Mouse (Mus musculus) limb, embryonic 14.5 days (tissue): ENCODE results near the gene Col26a1. TPM values are rescaled to one million over a fixed set of nuclear protein-coding genes. Genes with fewer than 3 reads are reported as not detected.

Source experiments
- ATAC-seq: fragments of 200-750 bp; cut with Nextera tagmentation; 2 replicates; pipeline ENCODE4 v1.8.0; 2017; ENCODE audit warnings: low read depth, moderate number of reproducible peaks, moderate TSS enrichment; ENCODE audit not compliant: low FRiP score
- DNase-seq: peaks from one replicate; pipeline ENCODE4 v3.0.0-alpha.2; 2015; ENCODE audit warnings: low spot score
- H3K27ac ChIP-seq: fragments of 300-500 bp; sonication (generic); replicated peaks from 2 replicates; pipeline ENCODE4 v1.5.1; 2014; ENCODE audit warnings: low read depth, mild to moderate bottlenecking, low read length, moderate library complexity, mixed read lengths
- H3K27me3 ChIP-seq: fragments of 300-500 bp; sonication (generic); 2 replicates; pipeline ENCODE4 v1.6.1; 2014; ENCODE audit warnings: low read length, mixed read lengths; ENCODE audit not compliant: control insufficient read depth, insufficient read depth
- H3K36me3 ChIP-seq: fragments of 300-500 bp; sonication (generic); 2 replicates; pipeline ENCODE4 v1.6.1; 2014; ENCODE audit warnings: mild to moderate bottlenecking, low read length, moderate library complexity, mixed read lengths; ENCODE audit not compliant: control insufficient read depth, insufficient read depth
- H3K4me1 ChIP-seq: fragments of 300-500 bp; sonication (generic); 2 replicates; pipeline ENCODE4 v1.6.1; 2014; ENCODE audit warnings: antibody characterized with exemption, low read length, mixed read lengths; ENCODE audit not compliant: control insufficient read depth, insufficient read depth
- H3K4me2 ChIP-seq: fragments of 300-500 bp; sonication (generic); replicated peaks from 2 replicates; pipeline ENCODE4 v1.6.1; 2014; ENCODE audit warnings: low read depth, mild to moderate bottlenecking, low read length, moderate library complexity; ENCODE audit not compliant: severe bottlenecking
- H3K4me3 ChIP-seq: fragments of 300-500 bp; sonication (generic); replicated peaks from 2 replicates; pipeline ENCODE4 v1.5.1; 2014; ENCODE audit warnings: low read length
- H3K9ac ChIP-seq: fragments of 300-500 bp; sonication (generic); 2 replicates; pipeline ENCODE4 v1.6.1; 2014; ENCODE audit warnings: mild to moderate bottlenecking, low read depth, low read length, moderate library complexity; ENCODE audit not compliant: severe bottlenecking
- H3K9me3 ChIP-seq: fragments of 300-500 bp; sonication (generic); 2 replicates; pipeline ENCODE4 v1.6.1; 2016; ENCODE audit warnings: low read length; ENCODE audit not compliant: control insufficient read depth
- POLR2A ChIP-seq: fragments of 200-500 bp; IDR thresholded peaks from 2 replicates; pipeline ENCODE4 v1.8.0; 2012; ENCODE audit warnings: inconsistent platforms, mild to moderate bottlenecking, moderate library complexity, borderline replicate concordance; ENCODE audit not compliant: insufficient read depth, insufficient read length; ENCODE audit errors: extremely low read depth
- WGBS: fragments of 180-500 bp; shearing (Covaris S2); extraction: QIAGEN DNeasy Blood & Tissue Kit; methylation state at CpG from one replicate; pipeline ENCODE4 v1.1.7; 2014; 5-methylcytosine and 5-hydroxymethylcytosine counted together
- polyA plus RNA-seq, 2 experiments: library from polyadenylated mRNA; depleted of rRNA in 1 of 2; stranded (reverse) in 1 of 2; unstranded in 1 of 2; fragments of >200 nt; fragmentation: Nextera tagmentation in 1 of 2; extraction: Ambion mirVana in 1 of 2; gene quantifications; 2 replicates each; pipeline versions ENCODE4 v1.2.1 to v1.2.3; 2012 to 2014

The Col26a1 gene
- polyA plus RNA-seq, 2 experiments = 85.5 to 219 TPM

- H3K4me2 ChIP-seq = no peak overlapping the region
- no peaks in the 10 kb centered on the region for H3K4me1 ChIP-seq
- H3K9ac ChIP-seq = no peak overlapping the region
- ATAC-seq = no peak
- no peaks in the 10 kb centered on the region for H3K27me3 ChIP-seq
- H3K27ac ChIP-seq = no peak overlapping the region
- WGBS = 46% methylated on average over 8 of the region's 8 CpGs
- no peak overlapping the region for H3K4me3 ChIP-seq
- no peaks in the 10 kb centered on the region for H3K36me3 ChIP-seq
- no peak for TF ChIP-seq POLR2A
- H3K9me3 ChIP-seq = no peaks in the 10 kb centered on the region
- no peak for DNase-seq
Observed at GRCm38 (mm10) chr5:136704151-136704550, 178.9 kb downstream of the Col26a1 start.

- WGBS = 35% methylated on average over 3 of the region's 3 CpGs
- Histone ChIP-seq H3K9ac (no peak overlapping the region), H3K9me3 (no peaks in the 10 kb centered on the region), H3K27me3 (no peaks in the 10 kb centered on the region), H3K4me2 (no peak overlapping the region), H3K27ac (no peak overlapping the region), H3K4me3 (no peak overlapping the region), H3K36me3 (no peaks in the 10 kb centered on the region), H3K4me1 (no peaks in the 10 kb centered on the region)
- ATAC-seq (no peak), DNase-seq (peak; percentile 56)
- TF ChIP-seq POLR2A = no peak
Observed at GRCm38 (mm10) chr5:136703751-136704150, 179.3 kb downstream of the Col26a1 start.

GRCm38 (mm10) chr5:136702159-136702725, 180.8 kb downstream of the Col26a1 start:
- ATAC-seq = no peak
- Histone ChIP-seq H3K27me3 (no peaks in the 10 kb centered on the region), H3K4me1 (no peaks in the 10 kb centered on the region), H3K27ac (no peak overlapping the region), H3K9me3 (no peaks in the 10 kb centered on the region), H3K4me2 (no peak overlapping the region), H3K4me3 (no peak overlapping the region), H3K9ac (no peak overlapping the region), H3K36me3 (no peaks in the 10 kb centered on the region)
- peak; percentile 36 for DNase-seq
- TF ChIP-seq POLR2A = no peak
- 57% methylated on average over 3 of the region's 3 CpGs for WGBS

- Histone ChIP-seq H3K4me2 (no peak overlapping the region), H3K27me3 (no peaks in the 10 kb centered on the region), H3K4me1 (no peaks in the 10 kb centered on the region), H3K36me3 (no peaks in the 10 kb centered on the region), H3K9me3 (no peaks in the 10 kb centered on the region), H3K27ac (no peak overlapping the region), H3K9ac (no peak overlapping the region), H3K4me3 (no peak overlapping the region)
- DNase-seq (no peak), ATAC-seq (no peak)
- 74% methylated on average over 9 of the region's 9 CpGs for WGBS
- TF ChIP-seq POLR2A = no peak
Observed at GRCm38 (mm10) chr5:136697618-136698017, 185.4 kb downstream of the Col26a1 start.

- no peak for TF ChIP-seq POLR2A
- DNase-seq = no peak
- H3K27ac ChIP-seq = no peak overlapping the region
- no peaks in the 10 kb centered on the region for H3K27me3 ChIP-seq
- H3K9me3 ChIP-seq = no peaks in the 10 kb centered on the region
- no peaks in the 10 kb centered on the region for H3K4me1 ChIP-seq
- H3K4me3 ChIP-seq = no peak overlapping the region
- WGBS = 50% methylated on average over 5 of the region's 5 CpGs
- H3K4me2 ChIP-seq = no peak overlapping the region
- no peaks in the 10 kb centered on the region for H3K36me3 ChIP-seq
- ATAC-seq = no peak
- H3K9ac ChIP-seq = no peak overlapping the region
Observed at GRCm38 (mm10) chr5:136696516-136696915, 186.5 kb downstream of the Col26a1 start.

GRCm38 (mm10) chr5:136694976-136695375, 188.0 kb downstream of the Col26a1 start:
- H3K4me3 ChIP-seq = no peak overlapping the region
- no peaks in the 10 kb centered on the region for H3K4me1 ChIP-seq
- 62% methylated on average over 5 of the region's 6 CpGs for WGBS
- H3K4me2 ChIP-seq = no peak overlapping the region
- no peaks in the 10 kb centered on the region for H3K9me3 ChIP-seq
- DNase-seq = no peak
- H3K27ac ChIP-seq = no peak overlapping the region
- no peak for TF ChIP-seq POLR2A
- no peak for ATAC-seq
- H3K27me3 ChIP-seq = no peaks in the 10 kb centered on the region
- no peaks in the 10 kb centered on the region for H3K36me3 ChIP-seq
- no peak overlapping the region for H3K9ac ChIP-seq
